Comparison of ENCODE assay signal across 2 mouse cellular contexts in genomic region chr15:99038797-99039196, GRCm38 (mm10).
TF ChIP-seq lines count a peak whose summit lies in the region.

No protein-coding gene starts in this region.

TF ChIP-seq in CH12.LX, 34 proteins besides CTCF, POLR2A, EP300 and RAD21:
- TF ChIP-seq MXI1 (IDR thresholded peaks at IDR 0.05; ENCODE audit: low read depth, low read length) (no peak), POLR2AphosphoS2 (IDR thresholded peaks at IDR 0.05; ENCODE audit: low read depth, low read length) (peak; percentile 89; the same call in 1 of the 2 replicates)
TF ChIP-seq in CH12.LX: peak in this region for 1.

TF ChIP-seq in MEL, 35 proteins besides CTCF, POLR2A, EP300 and RAD21:
- TF ChIP-seq POLR2AphosphoS5 (IDR thresholded peaks at IDR 0.05; ENCODE audit: borderline replicate concordance, low read depth, low read length): 0 out of 2 replicates have a peak, but pooled peaks have one; percentile 17
- TF ChIP-seq POLR2AphosphoS2 (IDR thresholded peaks at IDR 0.05; ENCODE audit: low read length): peak; percentile 80
- TF ChIP-seq CHD1 (IDR thresholded peaks at IDR 0.05; ENCODE audit: low read depth, low read length): no peak
